Mouse (Mus musculus): ENCODE data around the gene Copz2.

GRCm38 (mm10) chr11:96849681-96850467, at the start of gene Copz2:
- no peak for TF ChIP-seq CTCF (IDR thresholded peaks at IDR 0.05)
- no peak for TF ChIP-seq EP300 (IDR thresholded peaks at IDR 0.05)

All from lung, postnatal 0 days (tissue).